Mouse (Mus musculus): Measurements from ENCODE around the gene Wdr81.

DNA sequence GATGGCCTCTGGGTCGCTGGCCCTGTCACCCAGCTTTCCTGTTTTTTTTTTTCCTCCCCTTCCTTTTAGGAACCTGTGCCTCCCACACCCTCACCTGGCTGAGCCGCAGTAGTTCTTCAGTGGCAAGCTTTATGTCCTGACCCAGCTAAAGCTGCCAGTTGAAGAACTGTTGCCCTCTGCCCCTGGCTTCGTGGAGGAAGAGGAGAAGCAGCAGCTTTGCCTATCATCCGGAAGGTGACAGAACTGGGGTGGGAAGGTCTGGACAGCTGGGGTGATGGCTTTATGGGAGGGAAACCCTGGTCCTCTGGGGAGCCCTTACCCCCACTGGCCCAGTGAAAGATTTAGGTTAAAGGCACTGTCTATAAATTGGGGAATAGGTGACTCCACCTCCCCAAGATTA is 9.1 kb upstream of the Wdr81 start:
- no peak for TF ChIP-seq EP300 (IDR thresholded peaks at IDR 0.05; ENCODE audit: low read depth)
- no peak for TF ChIP-seq CTCF (IDR thresholded peaks at IDR 0.05; ENCODE audit: low read depth)
